Mouse (Mus musculus) neural tube, embryonic 14.5 days (tissue): ENCODE measurements around the gene Myod1. TPM values are rescaled to one million over a fixed set of nuclear protein-coding genes. Genes with fewer than 3 reads are reported as not detected.

Source experiments
- ATAC-seq: fragments of 200-750 bp; cut with Nextera tagmentation; 2 replicates; pipeline ENCODE4 v1.8.0; 2017; ENCODE audit warnings: low read depth, mild to moderate bottlenecking, moderate TSS enrichment, moderate library complexity
- H3K27ac ChIP-seq: fragments of 300-500 bp; sonication (generic); 2 replicates; pipeline ENCODE4 v1.5.1; 2014; ENCODE audit warnings: low read depth, mild to moderate bottlenecking, control low read depth, low read length, moderate library complexity, mixed read lengths
- H3K27me3 ChIP-seq: fragments of 300-500 bp; sonication (generic); 2 replicates; pipeline ENCODE4 v1.6.1; 2014; ENCODE audit warnings: low read length; ENCODE audit not compliant: control insufficient read depth, insufficient read depth
- H3K36me3 ChIP-seq: fragments of 300-500 bp; sonication (generic); 2 replicates; pipeline ENCODE4 v1.6.1; 2014; ENCODE audit warnings: low read length, mixed read lengths; ENCODE audit not compliant: control insufficient read depth, insufficient read depth
- H3K4me1 ChIP-seq: fragments of 300-500 bp; sonication (generic); 2 replicates; pipeline ENCODE4 v1.6.1; 2014; ENCODE audit warnings: low read length; ENCODE audit not compliant: control insufficient read depth, insufficient read depth
- H3K4me2 ChIP-seq: fragments of 300-500 bp; sonication (generic); 2 replicates; pipeline ENCODE4 v1.6.1; 2014; ENCODE audit warnings: mild to moderate bottlenecking, low read depth, low read length, control low read depth
- H3K4me3 ChIP-seq: fragments of 300-500 bp; sonication (generic); 2 replicates; pipeline ENCODE4 v1.5.1; 2014; ENCODE audit warnings: low read depth, low read length, control low read depth, mixed read lengths
- H3K9ac ChIP-seq: fragments of 300-500 bp; sonication (generic); replicated peaks from 2 replicates; pipeline ENCODE4 v1.6.1; 2014; ENCODE audit warnings: low read depth, mild to moderate bottlenecking, control low read depth, low read length, mixed read lengths
- H3K9me3 ChIP-seq: fragments of 300-500 bp; sonication (generic); 2 replicates; pipeline ENCODE4 v1.6.1; 2016; ENCODE audit warnings: low read length; ENCODE audit not compliant: control insufficient read depth
- WGBS: fragments of 180-500 bp; shearing (Covaris S2); extraction: QIAGEN DNeasy Blood & Tissue Kit; methylation state at CpG from one replicate; pipeline ENCODE4 v1.1.7; 2014; 5-methylcytosine and 5-hydroxymethylcytosine counted together
- polyA plus RNA-seq: library from polyadenylated mRNA; unstranded; fragments of >200 nt; fragmentation: Nextera tagmentation; extraction: Ambion mirVana; gene quantifications from 2 replicates; pipeline ENCODE4 v1.2.1, GENCODE M21; 2014

The Myod1 gene
- polyA plus RNA-seq, 1 experiment from 2014 or later, result 0.24 TPM

GRCm38 (mm10) chr7:46403616-46404485 is 27.6 kb downstream of the Myod1 start:
- no peak overlapping the region for H3K9ac ChIP-seq
- H3K4me3 ChIP-seq, result no peak overlapping the region
- 76% methylated on average over 15 of the region's 15 CpGs for WGBS
- no peak overlapping the region for H3K4me2 ChIP-seq
- H3K4me1 ChIP-seq, result peaks cover 18% of the 10 kb centered on the region; the same call in 1 of the 2 replicates
- H3K36me3 ChIP-seq, result no peaks in the 10 kb centered on the region
- no peak for ATAC-seq
- H3K27ac ChIP-seq, result no peak overlapping the region
- no peaks in the 10 kb centered on the region for H3K27me3 ChIP-seq
- H3K9me3 ChIP-seq, result no peaks in the 10 kb centered on the region

- H3K36me3 ChIP-seq, result no peaks in the 10 kb centered on the region
- H3K4me3 ChIP-seq, result no peak overlapping the region
- H3K9me3 ChIP-seq, result no peaks in the 10 kb centered on the region
- peaks cover 9% of the 10 kb centered on the region; the same call in 1 of the 2 replicates for H3K4me1 ChIP-seq
- no peak for ATAC-seq
- WGBS, result 83% methylated on average over 7 of the region's 7 CpGs
- no peak overlapping the region for H3K27ac ChIP-seq
- no peak overlapping the region for H3K4me2 ChIP-seq
- no peaks in the 10 kb centered on the region for H3K27me3 ChIP-seq
- no peak overlapping the region for H3K9ac ChIP-seq
Measured at GRCm38 (mm10) chr7:46404756-46405155, 28.5 kb downstream of the Myod1 start.

GRCm38 (mm10) chr7:46408606-46409005 is 32.3 kb downstream of the Myod1 start:
- no peak overlapping the region for H3K27ac ChIP-seq
- WGBS, result 88% methylated on average over 9 of the region's 9 CpGs
- H3K9me3 ChIP-seq, result no peaks in the 10 kb centered on the region
- no peaks in the 10 kb centered on the region for H3K27me3 ChIP-seq
- no peaks in the 10 kb centered on the region for H3K36me3 ChIP-seq
- ATAC-seq, result no peak
- H3K4me2 ChIP-seq, result no peak overlapping the region
- no peak overlapping the region for H3K9ac ChIP-seq
- no peaks in the 10 kb centered on the region for H3K4me1 ChIP-seq
- H3K4me3 ChIP-seq, result no peak overlapping the region

GRCm38 (mm10) chr7:46409204-46409789 is 33.0 kb downstream of the Myod1 start:
- Histone ChIP-seq H3K27me3 (no peaks in the 10 kb centered on the region), H3K4me2 (no peak overlapping the region), H3K4me3 (no peak overlapping the region), H3K36me3 (no peaks in the 10 kb centered on the region), H3K27ac (no peak overlapping the region), H3K9me3 (no peaks in the 10 kb centered on the region), H3K9ac (no peak overlapping the region), H3K4me1 (no peaks in the 10 kb centered on the region)
- no peak for ATAC-seq
- 40% methylated on average over 12 of the region's 12 CpGs for whole genome bisulfite sequencing

- Histone ChIP-seq H3K27me3 (no peaks in the 10 kb centered on the region), H3K4me3 (no peak overlapping the region), H3K4me2 (no peak overlapping the region), H3K4me1 (no peaks in the 10 kb centered on the region), H3K9ac (no peak overlapping the region), H3K27ac (no peak overlapping the region), H3K9me3 (no peaks in the 10 kb centered on the region), H3K36me3 (no peaks in the 10 kb centered on the region)
- WGBS, result 87% methylated on average over 6 of the region's 6 CpGs
- ATAC-seq, result no peak
Measured at GRCm38 (mm10) chr7:46410727-46411126, 34.5 kb downstream of the Myod1 start.

- H3K9me3 ChIP-seq, result no peaks in the 10 kb centered on the region
- no peak overlapping the region for H3K4me2 ChIP-seq
- ATAC-seq, result no peak
- H3K4me1 ChIP-seq, result no peaks in the 10 kb centered on the region
- WGBS, result 72% methylated on average over 5 of the region's 5 CpGs
- H3K4me3 ChIP-seq, result no peak overlapping the region
- H3K36me3 ChIP-seq, result no peaks in the 10 kb centered on the region
- H3K27me3 ChIP-seq, result no peaks in the 10 kb centered on the region
- no peak overlapping the region for H3K9ac ChIP-seq
- no peak overlapping the region for H3K27ac ChIP-seq
Measured at GRCm38 (mm10) chr7:46412823-46413222, 36.5 kb downstream of the Myod1 start.

- H3K9me3 ChIP-seq, result no peaks in the 10 kb centered on the region
- H3K4me1 ChIP-seq, result no peaks in the 10 kb centered on the region
- H3K27ac ChIP-seq, result no peak overlapping the region
- H3K4me2 ChIP-seq, result no peak overlapping the region
- no peak for ATAC-seq
- no peak overlapping the region for H3K4me3 ChIP-seq
- H3K9ac ChIP-seq, result no peak overlapping the region
- H3K27me3 ChIP-seq, result no peaks in the 10 kb centered on the region
- no peaks in the 10 kb centered on the region for H3K36me3 ChIP-seq
- WGBS, result 75% methylated on average over 6 of the region's 6 CpGs
Measured at GRCm38 (mm10) chr7:46413959-46414725, 37.9 kb downstream of the Myod1 start.

- H3K36me3 ChIP-seq, result no peaks in the 10 kb centered on the region
- H3K4me2 ChIP-seq, result no peak overlapping the region
- no peak overlapping the region for H3K27ac ChIP-seq
- no peak for ATAC-seq
- H3K27me3 ChIP-seq, result no peaks in the 10 kb centered on the region
- H3K4me1 ChIP-seq, result no peaks in the 10 kb centered on the region
- H3K4me3 ChIP-seq, result no peak overlapping the region
- H3K9ac ChIP-seq, result no peak overlapping the region
- 74% methylated on average over 14 of the region's 14 CpGs for WGBS
- no peaks in the 10 kb centered on the region for H3K9me3 ChIP-seq
Measured at GRCm38 (mm10) chr7:46415818-46416425, 39.6 kb downstream of the Myod1 start.
